Mouse (Mus musculus) kidney, embryonic 15.5 days (tissue): Measurements from ENCODE around the gene Gpr35. TPM values are rescaled to one million over a fixed set of nuclear protein-coding genes. Genes with fewer than 3 reads are reported as not detected.
A peak's percentile ranks its signal among the peaks of the same experiment; 100 is the strongest.
"Not testable (repeated sequence)": the region's sequence is repeated elsewhere in the genome, so short reads cannot be mapped to it uniquely, and the experiment has no call there.

ENCODE experiments used
- ATAC-seq: fragments of 200-750 bp; cut with Nextera tagmentation; replicated peaks from 2 replicates; pipeline ENCODE4 v1.8.0; 2017; ENCODE audit warnings: moderate TSS enrichment; ENCODE audit not compliant: low FRiP score
- H3K27ac ChIP-seq: fragments of 300-500 bp; sonication (generic); 2 replicates; pipeline ENCODE4 v1.5.1; 2015; ENCODE audit warnings: mild to moderate bottlenecking, inconsistent platforms
- H3K27me3 ChIP-seq: fragments of 300-500 bp; sonication (generic); 2 replicates; pipeline ENCODE4 v1.6.1; 2015; ENCODE audit warnings: inconsistent platforms
- H3K36me3 ChIP-seq: fragments of 300-500 bp; sonication (generic); 2 replicates; pipeline ENCODE4 v1.6.1; 2015; ENCODE audit warnings: inconsistent platforms
- H3K4me1 ChIP-seq: fragments of 300-500 bp; sonication (generic); 2 replicates; pipeline ENCODE4 v1.6.1; 2015; ENCODE audit warnings: inconsistent platforms
- H3K4me2 ChIP-seq: fragments of 300-500 bp; sonication (generic); 2 replicates; pipeline ENCODE4 v1.6.1; 2015; ENCODE audit warnings: moderate library complexity, mild to moderate bottlenecking, inconsistent platforms
- H3K4me3 ChIP-seq: fragments of 300-500 bp; sonication (generic); replicated peaks from 2 replicates; pipeline ENCODE4 v1.5.1; 2015; ENCODE audit warnings: mild to moderate bottlenecking, inconsistent platforms
- H3K9ac ChIP-seq: fragments of 300-500 bp; sonication (generic); 2 replicates; pipeline ENCODE4 v1.6.1; 2015; ENCODE audit warnings: mild to moderate bottlenecking, inconsistent platforms
- H3K9me3 ChIP-seq: fragments of 300-500 bp; sonication (generic); replicated peaks from 2 replicates; pipeline ENCODE4 v1.6.1; 2016; ENCODE audit warnings: inconsistent platforms
- WGBS: fragments of 180-500 bp; shearing (Covaris S2); methylation state at CpG from one replicate; pipeline ENCODE4 v1.1.7; 2015; ENCODE audit warnings: mixed read lengths; 5-methylcytosine and 5-hydroxymethylcytosine counted together
- polyA plus RNA-seq: library from polyadenylated mRNA; unstranded; fragments of >200 nt; fragmentation: Nextera tagmentation; extraction: Ambion mirVana; gene quantifications from 2 replicates; pipeline ENCODE4 v1.2.1, GENCODE M21; 2015

The Gpr35 gene
- polyA plus RNA-seq, 1 experiment from 2014 or later = 0.56 TPM

DNA sequence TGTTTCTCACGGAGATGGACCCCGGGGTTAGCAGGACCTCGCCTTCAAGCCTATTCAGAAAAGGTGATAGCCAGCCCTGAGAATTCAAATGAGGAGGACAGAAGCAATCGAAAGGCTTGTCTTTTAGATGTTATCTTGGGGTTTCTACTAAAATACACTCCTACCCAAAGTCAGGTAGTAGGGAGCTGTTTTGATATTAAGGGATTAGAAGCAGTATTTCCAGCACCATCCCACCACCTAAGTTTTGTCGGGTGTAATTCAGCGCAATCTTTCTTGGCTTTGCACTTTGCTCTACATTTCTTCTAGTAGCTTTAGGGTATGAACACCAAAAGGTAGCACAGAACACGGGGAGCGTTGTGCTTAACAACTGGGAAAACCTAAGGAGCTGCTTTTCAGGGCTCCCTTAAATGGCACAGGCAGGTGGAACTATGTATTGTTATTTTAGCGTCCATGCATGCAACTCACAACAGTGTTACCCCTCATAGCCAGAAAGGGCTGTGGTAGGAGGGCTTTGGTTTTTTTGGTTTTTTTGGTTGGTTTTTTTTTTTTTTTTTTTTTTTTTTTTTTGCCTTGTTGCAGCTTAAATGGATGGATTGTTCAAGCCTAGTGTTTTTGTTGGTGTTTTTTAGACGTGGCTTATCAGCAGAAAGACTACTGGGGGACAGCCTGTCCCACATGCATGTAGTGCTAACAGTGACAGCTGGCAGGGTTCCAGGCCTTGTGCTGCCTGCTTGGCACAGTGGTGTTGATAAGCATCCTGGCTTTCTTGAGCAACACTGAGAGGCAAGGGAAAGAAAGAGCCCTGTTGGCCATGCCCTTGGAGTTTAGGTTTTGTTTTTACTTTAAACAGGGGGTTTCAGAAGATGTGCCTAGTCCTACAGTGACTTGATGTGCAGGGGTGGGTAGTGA lies 15.4 kb upstream of the Gpr35 start:
- Histone ChIP-seq H3K27me3 (0 out of 2 replicates have a peak, but pooled peaks cover 3% of the 10 kb centered on the region), H3K9me3 (peaks cover 5% of the 10 kb centered on the region; the same call in 1 of the 2 replicates), H3K36me3 (peaks cover 26% of the 10 kb centered on the region), H3K4me1 (peaks cover 25% of the 10 kb centered on the region), H3K9ac (peak overlapping the region; percentile 79), H3K27ac (peak overlapping the region; percentile 98), H3K4me2 (peak overlapping the region; percentile 74), H3K4me3 (peak overlapping the region; percentile 84)
- 14% methylated on average over 10 of the region's 10 CpGs for WGBS
- ATAC-seq = no peak

GRCm38 (mm10) chr1:92935977-92936376 lies 14.7 kb upstream of the Gpr35 start:
- H3K9ac ChIP-seq = 0 out of 2 replicates have a peak overlapping the region, but pooled peaks have one; percentile 79
- peak overlapping the region; percentile 84 for H3K4me3 ChIP-seq
- peaks cover 5% of the 10 kb centered on the region; the same call in 1 of the 2 replicates for H3K9me3 ChIP-seq

DNA sequence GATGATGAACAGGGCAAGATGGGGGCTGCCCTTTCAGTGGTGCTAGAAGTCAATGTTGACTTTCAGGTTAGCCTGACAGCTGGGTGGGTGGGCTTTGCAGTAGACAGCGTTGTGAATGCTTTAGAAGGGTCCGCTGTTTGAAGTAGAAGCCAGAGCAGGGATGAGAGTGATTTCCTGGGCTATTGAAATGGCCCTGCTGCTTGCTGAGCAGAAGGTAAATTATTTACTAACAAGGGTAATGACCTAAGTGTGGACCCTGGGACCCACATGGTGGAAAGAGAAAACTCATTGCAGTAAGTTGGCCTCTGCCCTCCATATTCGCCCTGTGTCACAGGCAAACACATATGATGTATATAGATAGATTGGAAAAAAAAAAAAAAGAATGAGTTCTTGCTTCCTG lies 14.2 kb upstream of the Gpr35 start:
- H3K4me3 ChIP-seq = peak overlapping the region; percentile 84; the same call in 1 of the 2 replicates
- ATAC-seq = no peak
- 74% methylated on average over 3 of the region's 3 CpGs for WGBS
- H3K4me1 ChIP-seq = peaks cover 25% of the 10 kb centered on the region
- peak overlapping the region; percentile 25; the same call in 1 of the 2 replicates for H3K27ac ChIP-seq
- 0 out of 2 replicates have a peak overlapping the region, but pooled peaks have one; percentile 5 for H3K9ac ChIP-seq
- H3K4me2 ChIP-seq = peak overlapping the region; percentile 74; the same call in 1 of the 2 replicates
- 0 out of 2 replicates have a peak, but pooled peaks cover 3% of the 10 kb centered on the region for H3K27me3 ChIP-seq
- peaks cover 5% of the 10 kb centered on the region; the same call in 1 of the 2 replicates for H3K9me3 ChIP-seq
- peaks cover 34% of the 10 kb centered on the region for H3K36me3 ChIP-seq

More at GRCm38 (mm10) chr1:92935977-92936376, 14.7 kb upstream of the Gpr35 start:
- Histone ChIP-seq H3K4me2 (peak overlapping the region; percentile 74), H3K27me3 (0 out of 2 replicates have a peak, but pooled peaks cover 3% of the 10 kb centered on the region), H3K27ac (peak overlapping the region; percentile 25; the same call in 1 of the 2 replicates), H3K36me3 (peaks cover 31% of the 10 kb centered on the region), H3K4me1 (peaks cover 25% of the 10 kb centered on the region)
- 74% methylated on average over 2 of the region's 2 CpGs for WGBS
- ATAC-seq = no peak

DNA sequence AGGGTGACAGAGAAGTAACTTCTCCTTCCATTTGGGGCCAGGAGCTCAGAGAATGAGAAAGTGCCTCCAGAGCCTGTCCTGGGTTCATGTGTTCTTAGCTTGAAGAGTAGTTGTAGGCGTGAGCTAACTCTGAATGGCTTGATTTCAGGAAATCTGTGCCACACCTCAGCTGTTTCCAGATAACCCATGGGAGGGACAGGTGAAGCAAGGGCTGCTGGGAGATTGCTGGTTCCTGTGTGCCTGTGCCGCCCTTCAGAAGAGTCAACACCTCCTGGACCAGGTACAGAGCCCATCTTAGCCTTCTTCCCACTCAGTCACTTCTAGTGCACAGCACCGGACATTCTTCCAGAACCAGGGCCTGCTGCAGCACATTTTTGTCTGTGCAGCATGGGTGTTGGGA lies 12.9 kb upstream of the Gpr35 start:
- 93% methylated on average over 3 of the region's 3 CpGs for WGBS
- no peak overlapping the region for H3K4me2 ChIP-seq
- H3K4me1 ChIP-seq = peaks cover 25% of the 10 kb centered on the region
- H3K4me3 ChIP-seq = no peak overlapping the region
- H3K9me3 ChIP-seq = peaks cover 4% of the 10 kb centered on the region; the same call in 1 of the 2 replicates
- H3K36me3 ChIP-seq = peaks cover 46% of the 10 kb centered on the region
- no peaks in the 10 kb centered on the region for H3K27me3 ChIP-seq
- no peak for ATAC-seq
- no peak overlapping the region for H3K27ac ChIP-seq
- H3K9ac ChIP-seq = 0 out of 2 replicates have a peak overlapping the region, but pooled peaks have one; percentile 8

- Histone ChIP-seq H3K36me3 (peaks cover 66% of the 10 kb centered on the region), H3K4me3 (no peak overlapping the region), H3K4me1 (peaks cover 20% of the 10 kb centered on the region), H3K27ac (no peak overlapping the region), H3K27me3 (no peaks in the 10 kb centered on the region), H3K9me3 (no peaks in the 10 kb centered on the region), H3K4me2 (no peak overlapping the region), H3K9ac (no peak overlapping the region)
- 90% methylated on average over 4 of the region's 4 CpGs for WGBS
- ATAC-seq = no peak
These were observed 10.9 kb upstream of the Gpr35 start for GRCm38 (mm10) chr1:92939746-92940145.

DNA sequence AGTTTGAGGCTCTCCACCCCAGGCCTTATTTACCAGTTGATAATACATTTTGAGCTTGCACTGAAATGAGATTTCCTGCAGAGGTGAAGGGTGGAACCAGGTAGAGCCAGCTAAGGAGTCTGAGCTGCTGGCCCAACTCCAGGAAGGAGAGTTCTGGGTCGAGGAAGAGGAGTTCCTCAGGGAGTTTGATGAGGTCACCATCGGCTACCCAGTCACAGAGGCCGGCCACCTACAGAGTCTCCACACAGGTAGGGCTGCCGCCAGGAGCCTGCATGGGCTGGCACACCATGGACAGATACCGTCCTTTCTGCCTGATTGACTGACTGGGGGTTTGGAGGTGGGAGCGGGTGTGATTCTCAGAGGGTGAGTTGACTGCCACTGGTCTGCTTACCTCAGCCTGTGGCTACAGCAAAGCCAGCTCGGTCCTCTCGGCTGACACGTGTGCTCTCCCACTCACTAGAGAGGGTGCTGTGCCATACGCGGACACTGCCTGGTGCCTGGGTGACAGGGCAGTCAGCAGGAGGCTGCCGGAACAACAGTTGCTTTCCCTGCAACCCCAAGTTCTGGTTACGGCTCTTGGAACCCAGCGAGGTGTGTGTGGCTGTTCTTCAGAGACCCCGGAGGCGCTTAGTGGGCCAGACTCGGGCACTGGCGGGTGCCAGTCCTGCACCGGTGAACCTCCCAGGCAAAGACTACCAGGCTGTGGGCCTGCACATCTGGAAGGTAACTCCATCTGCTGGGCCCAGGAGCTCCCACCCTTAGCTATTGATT lies 7.3 kb upstream of the Gpr35 start:
- Histone ChIP-seq H3K4me1 (no peaks in the 10 kb centered on the region), H3K9ac (no peak overlapping the region), H3K9me3 (no peaks in the 10 kb centered on the region), H3K27me3 (no peaks in the 10 kb centered on the region), H3K4me2 (no peak overlapping the region), H3K36me3 (peaks cover 96% of the 10 kb centered on the region), H3K4me3 (no peak overlapping the region), H3K27ac (no peak overlapping the region)
- ATAC-seq = no peak
- WGBS = 92% methylated on average over 19 of the region's 19 CpGs

DNA sequence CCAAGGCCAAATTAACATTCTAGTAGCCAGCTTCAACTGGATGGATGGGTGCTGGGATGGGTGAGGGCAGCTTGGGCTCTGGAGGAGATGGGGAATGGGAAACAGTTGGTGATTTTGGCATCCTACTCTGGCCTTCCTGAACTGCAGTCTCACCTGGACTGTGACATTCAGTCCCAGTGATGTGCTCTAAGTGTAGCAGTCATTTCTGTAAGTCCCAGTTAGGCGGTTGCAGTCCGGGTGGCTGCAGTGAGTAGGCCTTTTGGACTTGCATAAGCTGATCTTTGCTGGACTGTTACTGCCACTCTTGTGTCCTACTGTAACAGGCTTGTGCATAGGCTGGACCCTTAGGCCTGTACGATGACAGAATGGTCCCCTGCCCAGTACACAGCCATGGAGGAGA lies 2.7 kb upstream of the Gpr35 start:
- Histone ChIP-seq H3K4me2 (no peak overlapping the region), H3K27me3 (no peaks in the 10 kb centered on the region), H3K4me3 (no peak overlapping the region), H3K9me3 (no peaks in the 10 kb centered on the region), H3K36me3 (peaks cover 55% of the 10 kb centered on the region), H3K9ac (no peak overlapping the region), H3K27ac (no peak overlapping the region), H3K4me1 (no peaks in the 10 kb centered on the region)
- 94% methylated on average over 3 of the region's 3 CpGs for WGBS
- ATAC-seq = no peak

DNA sequence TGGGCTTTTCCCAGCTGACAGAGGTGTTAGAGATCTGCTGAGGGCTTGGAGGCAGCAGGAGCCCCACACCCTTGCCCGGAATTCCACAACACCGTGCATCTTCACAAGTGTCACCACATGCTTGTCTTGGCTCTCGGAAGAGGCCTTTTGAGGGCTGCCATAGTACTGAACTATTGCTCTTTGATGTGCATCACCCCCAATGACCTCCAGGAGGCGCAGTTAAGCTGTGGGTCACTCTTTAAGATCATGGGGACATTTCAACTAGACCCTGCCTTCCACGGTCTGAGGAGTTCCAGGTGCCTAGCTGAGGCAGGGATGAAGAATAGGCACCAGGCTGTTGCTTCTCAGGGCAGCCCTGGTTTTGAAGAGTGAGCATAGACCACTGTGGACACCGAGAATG lies 1.2 kb upstream of the Gpr35 start:
- peaks cover 40% of the 10 kb centered on the region for H3K36me3 ChIP-seq
- H3K4me2 ChIP-seq = no peak overlapping the region
- no peak for ATAC-seq
- H3K4me1 ChIP-seq = no peaks in the 10 kb centered on the region
- H3K4me3 ChIP-seq = no peak overlapping the region
- H3K27me3 ChIP-seq = no peaks in the 10 kb centered on the region
- H3K27ac ChIP-seq = no peak overlapping the region
- 60% methylated on average over 6 of the region's 6 CpGs for WGBS
- H3K9me3 ChIP-seq = no peaks in the 10 kb centered on the region
- H3K9ac ChIP-seq = no peak overlapping the region

- Histone ChIP-seq H3K4me3 (no peak overlapping the region), H3K27ac (no peak overlapping the region), H3K27me3 (no peaks in the 10 kb centered on the region), H3K4me1 (no peaks in the 10 kb centered on the region), H3K36me3 (no peaks in the 10 kb centered on the region), H3K9me3 (no peaks in the 10 kb centered on the region), H3K4me2 (no peak overlapping the region), H3K9ac (no peak overlapping the region)
- ATAC-seq = no peak
- 70% methylated on average over 2 of the region's 2 CpGs for WGBS
These were observed 3.0 kb downstream of the Gpr35 start for GRCm38 (mm10) chr1:92953641-92954040.

- H3K36me3 ChIP-seq, H3K4me1 ChIP-seq, H3K27me3 ChIP-seq, H3K9me3 ChIP-seq, H3K27ac ChIP-seq, ATAC-seq: not testable (repeated sequence)
- 11% methylated on average over 11 of the region's 11 CpGs for WGBS
- H3K9ac ChIP-seq = 0 out of 2 replicates have a peak overlapping the region, but pooled peaks have one; percentile 4
- H3K4me2 ChIP-seq = peak overlapping the region; percentile 51
- peak overlapping the region; percentile 21; the same call in 1 of the 2 replicates for H3K4me3 ChIP-seq
These were observed 6.1 kb downstream of the Gpr35 start for GRCm38 (mm10) chr1:92956571-92957335.

- no peak overlapping the region for H3K4me2 ChIP-seq
- no peaks in the 10 kb centered on the region for H3K27me3 ChIP-seq
- no peak overlapping the region for H3K27ac ChIP-seq
- no peaks in the 10 kb centered on the region for H3K4me1 ChIP-seq
- no peak overlapping the region for H3K9ac ChIP-seq
- ATAC-seq = no peak
- 70% methylated on average over 1 of the region's 1 CpGs for WGBS
- H3K9me3 ChIP-seq = no peaks in the 10 kb centered on the region
- no peaks in the 10 kb centered on the region for H3K36me3 ChIP-seq
- H3K4me3 ChIP-seq = no peak overlapping the region
These were observed 8.3 kb downstream of the Gpr35 start for GRCm38 (mm10) chr1:92958999-92959398.
